In the genomic region with DNA sequence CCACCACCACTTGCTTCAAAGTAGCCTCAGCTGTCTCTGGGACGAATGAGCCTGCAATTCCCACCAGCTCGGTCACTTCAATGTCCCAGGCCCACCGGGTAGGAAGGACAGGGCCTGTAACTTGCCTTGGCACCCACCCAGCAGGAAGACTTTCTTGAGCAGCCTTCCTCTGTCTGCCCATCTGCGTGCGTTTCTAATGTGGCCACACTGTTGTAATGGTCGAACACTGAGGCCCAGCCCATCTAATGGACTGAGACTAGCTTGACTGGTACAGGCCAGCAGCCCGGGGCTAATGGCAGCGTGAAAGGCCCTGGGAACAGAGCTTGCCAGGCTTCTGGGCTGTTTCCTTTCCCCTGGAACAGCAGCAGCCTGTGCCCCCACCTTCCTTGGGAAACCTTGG, we compare ENCODE assay signal across 12 mouse cellular contexts. TPM values are rescaled to one million over a fixed set of nuclear protein-coding genes. Genes with fewer than 3 reads are reported as not detected.
A peak's percentile ranks its signal among the peaks of the same experiment; 100 is the strongest.
DNase-seq lines count a peak whose midpoint lies in the region; ATAC-seq and TF ChIP-seq lines count a peak whose summit lies in the region.
"Had no signal": no experiment of that assay in that cellular context is flagged by ENCODE, and none has a peak within 500 bp of the region (broad histone marks: within the 10 kb centered on the region; RNA-seq: fewer than 3 reads in every experiment).

No protein-coding gene starts in this region.

- no peaks in the 10 kb centered on the region for H3K36me3 ChIP-seq in forebrain, embryonic 15.5 days
- H3K36me3 ChIP-seq in forebrain, embryonic 12.5 days (replicated peaks): no peaks in the 10 kb centered on the region
- H3K36me3 ChIP-seq in liver, adult 2 months (ENCODE audit: control insufficient read depth, insufficient read depth, low read length): no peaks in the 10 kb centered on the region
- no peaks in the 10 kb centered on the region for H3K36me3 ChIP-seq in liver, embryonic 12.5 days
- no peaks in the 10 kb centered on the region for H3K36me3 ChIP-seq in intestine, postnatal 0 days (ENCODE audit: control insufficient read depth, insufficient read depth)
- H3K36me3 ChIP-seq: embryonic facial prominence, embryonic 15.5 days; limb, embryonic 12.5 days had no signal

- WGBS in forebrain, embryonic 15.5 days: 70% methylated on average over 8 of the region's 8 CpGs
- WGBS in forebrain, embryonic 12.5 days: 77% methylated on average over 8 of the region's 8 CpGs
- 81% methylated on average over 8 of the region's 8 CpGs for WGBS in liver, adult 2 months
- WGBS in liver, embryonic 12.5 days (ENCODE audit: insufficient replicate concordance): 71% methylated on average over 8 of the region's 8 CpGs
- 61% methylated on average over 8 of the region's 8 CpGs for WGBS in intestine, postnatal 0 days

- DNase-seq in liver, adult 2 months (ENCODE audit: extremely low read depth, low read depth, low spot score): no peak
- DNase-seq in cerebellum, adult 8-10 months: peak; percentile 53
- DNase-seq in urinary bladder, postnatal 36 days (ENCODE audit: low spot score in 2 of 2): no peak

- no peak overlapping the region for H3K9ac ChIP-seq in forebrain, embryonic 15.5 days (replicated peaks)
- H3K9ac ChIP-seq in forebrain, embryonic 12.5 days: no peak overlapping the region
- H3K9ac ChIP-seq in liver, adult 2 months (ENCODE audit: low read depth, low read length): peak overlapping the region; percentile 13; the same call in 1 of the 2 replicates
- no peak overlapping the region for H3K9ac ChIP-seq in liver, embryonic 12.5 days
- no peak overlapping the region for H3K9ac ChIP-seq in intestine, postnatal 0 days (ENCODE audit: low read depth, low read length)
- H3K9ac ChIP-seq: embryonic facial prominence, embryonic 15.5 days; limb, embryonic 12.5 days had no signal

- no peak overlapping the region for H3K27ac ChIP-seq in forebrain, embryonic 15.5 days (replicated peaks)
- no peak overlapping the region for H3K27ac ChIP-seq in forebrain, embryonic 12.5 days
- peak overlapping the region; percentile 32; the same call in 1 of the 2 replicates for H3K27ac ChIP-seq in liver, adult 2 months (replicated peaks; ENCODE audit: insufficient read depth, low read depth, low read length)
- H3K27ac ChIP-seq in liver, embryonic 12.5 days: no peak overlapping the region
- peak overlapping the region; percentile 35; the same call in 1 of the 2 replicates for H3K27ac ChIP-seq in intestine, postnatal 0 days (ENCODE audit: low read depth, low read length)
- H3K27ac ChIP-seq: embryonic facial prominence, embryonic 15.5 days; limb, embryonic 12.5 days had no signal

- H3K4me1 ChIP-seq in forebrain, embryonic 15.5 days: peaks cover 37% of the 10 kb centered on the region
- peaks cover 32% of the 10 kb centered on the region for H3K4me1 ChIP-seq in forebrain, embryonic 12.5 days
- H3K4me1 ChIP-seq in liver, adult 2 months (ENCODE audit: control insufficient read depth, insufficient read depth, low read length): peaks cover 28% of the 10 kb centered on the region
- peaks cover 11% of the 10 kb centered on the region; the same call in 1 of the 2 replicates for H3K4me1 ChIP-seq in liver, embryonic 12.5 days
- 0 out of 2 replicates have a peak, but pooled peaks cover 7% of the 10 kb centered on the region for H3K4me1 ChIP-seq in intestine, postnatal 0 days (replicated peaks; ENCODE audit: control insufficient read depth, insufficient read depth, low read length)

- ATAC-seq in forebrain, embryonic 15.5 days (replicated peaks): no peak
- no peak for ATAC-seq in forebrain, embryonic 12.5 days (ENCODE audit: low FRiP score)
- no peak for ATAC-seq in liver, embryonic 12.5 days
- no peak for ATAC-seq in intestine, postnatal 0 days
- ATAC-seq in megakaryocyte-erythroid progenitor cell, adult 5-6 weeks (replicated peaks; ENCODE audit: low FRiP score, low TSS enrichment, poor library complexity, severe bottlenecking): no peak

- TF ChIP-seq POLR2A in liver, adult 2 months (IDR thresholded peaks at IDR 0.05; ENCODE audit: extremely low read depth, insufficient read depth, low read length): no peak

- no peaks in the 10 kb centered on the region for H3K9me3 ChIP-seq in forebrain, embryonic 15.5 days
- H3K9me3 ChIP-seq in forebrain, embryonic 12.5 days: no peaks in the 10 kb centered on the region
- H3K9me3 ChIP-seq in liver, embryonic 12.5 days (replicated peaks): no peaks in the 10 kb centered on the region
- no peaks in the 10 kb centered on the region for H3K9me3 ChIP-seq in intestine, postnatal 0 days (ENCODE audit: control insufficient read depth)
- H3K9me3 ChIP-seq: embryonic facial prominence, embryonic 15.5 days; limb, embryonic 12.5 days had no signal

- H3K4me3 ChIP-seq in forebrain, embryonic 15.5 days: no peak overlapping the region
- H3K4me3 ChIP-seq in forebrain, embryonic 12.5 days (replicated peaks): no peak overlapping the region
- no peak overlapping the region for H3K4me3 ChIP-seq in liver, adult 2 months (ENCODE audit: insufficient read depth, low read depth, low read length)
- H3K4me3 ChIP-seq in liver, embryonic 12.5 days: no peak overlapping the region
- no peak overlapping the region for H3K4me3 ChIP-seq in intestine, postnatal 0 days (ENCODE audit: low read depth, low read length)
- H3K4me3 ChIP-seq: embryonic facial prominence, embryonic 15.5 days; limb, embryonic 12.5 days had no signal

- no peak for TF ChIP-seq CTCF in liver, adult 2 months (IDR thresholded peaks at IDR 0.05; ENCODE audit: low read depth, low read length)
- no peak for TF ChIP-seq CTCF in intestine, postnatal 0 days (IDR thresholded peaks at IDR 0.05; ENCODE audit: low read depth)

- H3K27me3 ChIP-seq in forebrain, embryonic 15.5 days: peaks cover 19% of the 10 kb centered on the region
- peaks cover 54% of the 10 kb centered on the region for H3K27me3 ChIP-seq in forebrain, embryonic 12.5 days
- H3K27me3 ChIP-seq in liver, adult 2 months (ENCODE audit: control insufficient read depth, insufficient read depth, low read length): no peaks in the 10 kb centered on the region
- H3K27me3 ChIP-seq in liver, embryonic 12.5 days (replicated peaks): peaks cover 69% of the 10 kb centered on the region
- peaks cover 27% of the 10 kb centered on the region for H3K27me3 ChIP-seq in intestine, postnatal 0 days (replicated peaks; ENCODE audit: control insufficient read depth, insufficient read depth, low read length)

- H3K79me2 ChIP-seq in liver, adult 2 months (ENCODE audit: control insufficient read depth, insufficient read depth, low read length): 0 out of 2 replicates have a peak, but pooled peaks cover 2% of the 10 kb centered on the region

- H3K4me2 ChIP-seq in forebrain, embryonic 15.5 days (replicated peaks): peak overlapping the region; percentile 81
- no peak overlapping the region for H3K4me2 ChIP-seq in forebrain, embryonic 12.5 days
- no peak overlapping the region for H3K4me2 ChIP-seq in liver, embryonic 12.5 days
- peak overlapping the region; percentile 83; the same call in 1 of the 2 replicates for H3K4me2 ChIP-seq in intestine, postnatal 0 days (replicated peaks; ENCODE audit: low read depth)
- H3K4me2 ChIP-seq: embryonic facial prominence, embryonic 15.5 days; limb, embryonic 12.5 days had no signal

RNA-seq across cellular contexts. Expression of a gene that starts 2.9 kb away (rescaled TPM):
- 14.0 and 15.7 TPM in 2 replicates for polyA plus RNA-seq in forebrain, embryonic 15.5 days (2015; fragmentation: Nextera tagmentation; extraction: Ambion mirVana)
- 1.4 and 1.8 TPM in 2 replicates for polyA plus RNA-seq in forebrain, embryonic 12.5 days (2016; fragmentation: Nextera tagmentation; extraction: Ambion mirVana)
- total RNA-seq in liver, adult 2 months (2014; rRNA removed): 3.2 and 6.6 TPM in 2 replicates
- 17.0 and 27.2 TPM in 2 replicates for polyA plus RNA-seq in liver, adult 2 months (2012; rRNA removed)
- 0.06 and 0.16 TPM in 2 replicates for polyA plus RNA-seq in liver, embryonic 12.5 days (2016; fragmentation: Nextera tagmentation; extraction: Ambion mirVana)
- 2.2 and 2.4 TPM in 2 replicates for polyA plus RNA-seq in intestine, postnatal 0 days (2015; fragmentation: Nextera tagmentation; extraction: Ambion mirVana)
- not detected in 2 replicates for total RNA-seq in megakaryocyte-erythroid progenitor cell, adult 5-6 weeks (2014; fragmentation: Nextera tagmentation)
- not detected in 2 replicates for total RNA-seq in megakaryocyte-erythroid progenitor cell, adult 5-6 weeks (2017)
- total RNA-seq: granulocyte monocyte progenitor cell, adult 5-6 weeks had no signal

RNA-seq across cellular contexts. Expression of a gene that starts 39.1 kb away (rescaled TPM):
- not detected in 2 replicates for polyA plus RNA-seq in forebrain, embryonic 15.5 days (2015; fragmentation: Nextera tagmentation; extraction: Ambion mirVana)
- 0.15 and 0.34 TPM in 2 replicates for polyA plus RNA-seq in forebrain, embryonic 12.5 days (2016; fragmentation: Nextera tagmentation; extraction: Ambion mirVana)
- total RNA-seq in liver, adult 2 months (2014; rRNA removed): not detected in 2 replicates
- not detected in 2 replicates for polyA plus RNA-seq in liver, adult 2 months (2012; rRNA removed)
- polyA plus RNA-seq in liver, embryonic 12.5 days (2016; fragmentation: Nextera tagmentation; extraction: Ambion mirVana): 0.37 and 1.1 TPM in 2 replicates
- polyA plus RNA-seq in intestine, postnatal 0 days (2015; fragmentation: Nextera tagmentation; extraction: Ambion mirVana): 0.13 TPM in 1 of 2 replicates, not detected in the other
- not detected in 2 replicates for total RNA-seq in megakaryocyte-erythroid progenitor cell, adult 5-6 weeks (2014; fragmentation: Nextera tagmentation)
- not detected in 2 replicates for total RNA-seq in megakaryocyte-erythroid progenitor cell, adult 5-6 weeks (2017)
- total RNA-seq: granulocyte monocyte progenitor cell, adult 5-6 weeks had no signal
- polyA plus RNA-seq: spleen, adult 2 months had no signal

RNA-seq across cellular contexts. Expression of a gene that starts 50.4 kb away (rescaled TPM):
- 3.2 and 3.7 TPM in 2 replicates for polyA plus RNA-seq in forebrain, embryonic 15.5 days (2015; fragmentation: Nextera tagmentation; extraction: Ambion mirVana)
- polyA plus RNA-seq in forebrain, embryonic 12.5 days (2016; fragmentation: Nextera tagmentation; extraction: Ambion mirVana): 1.9 and 2.5 TPM in 2 replicates
- 0.09 and 0.27 TPM in 2 replicates for total RNA-seq in liver, adult 2 months (2014; rRNA removed)
- 0.30 and 0.34 TPM in 2 replicates for polyA plus RNA-seq in liver, adult 2 months (2012; rRNA removed)
- polyA plus RNA-seq in liver, embryonic 12.5 days (2016; fragmentation: Nextera tagmentation; extraction: Ambion mirVana): 1.4 and 1.5 TPM in 2 replicates
- polyA plus RNA-seq in intestine, postnatal 0 days (2015; fragmentation: Nextera tagmentation; extraction: Ambion mirVana): 0.50 and 0.99 TPM in 2 replicates
- 0.77 TPM in 1 of 2 replicates, not detected in the other for total RNA-seq in megakaryocyte-erythroid progenitor cell, adult 5-6 weeks (2014; fragmentation: Nextera tagmentation)
- total RNA-seq in megakaryocyte-erythroid progenitor cell, adult 5-6 weeks (2017): 0.84 and 2.4 TPM in 2 replicates

RNA-seq across cellular contexts. Expression of a gene that starts 57.5 kb away (rescaled TPM):
- 0.22 TPM in 1 of 2 replicates, not detected in the other for polyA plus RNA-seq in forebrain, embryonic 15.5 days (2015; fragmentation: Nextera tagmentation; extraction: Ambion mirVana)
- 1.2 TPM in 1 of 2 replicates, not detected in the other for polyA plus RNA-seq in forebrain, embryonic 12.5 days (2016; fragmentation: Nextera tagmentation; extraction: Ambion mirVana)
- total RNA-seq in liver, adult 2 months (2014; rRNA removed): not detected in 2 replicates
- polyA plus RNA-seq in liver, adult 2 months (2012; rRNA removed): not detected in 2 replicates
- 1.1 and 4.9 TPM in 2 replicates for polyA plus RNA-seq in liver, embryonic 12.5 days (2016; fragmentation: Nextera tagmentation; extraction: Ambion mirVana)
- polyA plus RNA-seq in intestine, postnatal 0 days (2015; fragmentation: Nextera tagmentation; extraction: Ambion mirVana): 0.08 TPM in 1 of 2 replicates, not detected in the other
- not detected in 2 replicates for total RNA-seq in megakaryocyte-erythroid progenitor cell, adult 5-6 weeks (2014; fragmentation: Nextera tagmentation)
- not detected in 2 replicates for total RNA-seq in megakaryocyte-erythroid progenitor cell, adult 5-6 weeks (2017)
- total RNA-seq: granulocyte monocyte progenitor cell, adult 5-6 weeks had no signal
- polyA plus RNA-seq: spleen, adult 2 months had no signal

Comparison
In these comparisons a context has a peak if more than half of its experiments do, and no peak if none do; other contexts are left out.
1. H3K27ac ChIP-seq: peak in liver, adult 2 months (single experiment) and intestine, postnatal 0 days (single experiment); none in forebrain, embryonic 15.5 days (single experiment), forebrain, embryonic 12.5 days (single experiment) and liver, embryonic 12.5 days (single experiment).
2. H3K4me2 ChIP-seq: peak in forebrain, embryonic 15.5 days (single experiment) and intestine, postnatal 0 days (single experiment); none in forebrain, embryonic 12.5 days (single experiment) and liver, embryonic 12.5 days (single experiment).